Mouse (Mus musculus) CD4-positive, CD25-positive, alpha-beta regulatory T cell, adult 4 months (primary cell): ENCODE measurements around the gene 6430628N08Rik. TPM values are rescaled to one million over a fixed set of nuclear protein-coding genes. Genes with fewer than 3 reads are reported as not detected.

Experiments
- ATAC-seq: one replicate; pipeline ENCODE4 v1.8.0; 2017
- polyA plus RNA-seq, 2 experiments: library from polyadenylated mRNA; unstranded; fragments of 100-300 nt; shearing (Covaris generic); gene quantifications; one replicate each; pipeline ENCODE4 v1.2.1; 2017

The 6430628N08Rik gene
- polyA plus RNA-seq, 2 experiments from 2014 or later = not detected

DNA sequence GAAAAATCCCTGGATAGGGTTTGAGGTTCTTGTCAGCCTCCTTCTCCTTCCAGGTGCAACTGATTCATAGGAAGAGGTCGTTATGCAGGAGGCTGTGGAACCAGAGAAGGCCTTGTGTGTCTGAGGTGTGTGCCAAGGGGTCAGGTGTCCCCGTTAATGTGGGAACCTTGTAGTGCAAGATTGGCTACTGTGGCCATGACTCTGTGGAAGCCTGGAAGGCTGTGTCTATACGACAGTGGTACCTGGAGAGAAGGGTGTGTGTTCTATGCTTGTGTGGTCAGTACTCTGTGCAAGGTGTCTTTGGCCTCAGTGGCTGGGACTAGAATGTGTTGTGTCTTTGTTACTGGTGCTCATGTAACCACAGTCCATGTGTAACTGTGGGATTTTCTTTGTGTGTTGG lies 50.2 kb downstream of the 6430628N08Rik start:
- no peak for ATAC-seq

DNA sequence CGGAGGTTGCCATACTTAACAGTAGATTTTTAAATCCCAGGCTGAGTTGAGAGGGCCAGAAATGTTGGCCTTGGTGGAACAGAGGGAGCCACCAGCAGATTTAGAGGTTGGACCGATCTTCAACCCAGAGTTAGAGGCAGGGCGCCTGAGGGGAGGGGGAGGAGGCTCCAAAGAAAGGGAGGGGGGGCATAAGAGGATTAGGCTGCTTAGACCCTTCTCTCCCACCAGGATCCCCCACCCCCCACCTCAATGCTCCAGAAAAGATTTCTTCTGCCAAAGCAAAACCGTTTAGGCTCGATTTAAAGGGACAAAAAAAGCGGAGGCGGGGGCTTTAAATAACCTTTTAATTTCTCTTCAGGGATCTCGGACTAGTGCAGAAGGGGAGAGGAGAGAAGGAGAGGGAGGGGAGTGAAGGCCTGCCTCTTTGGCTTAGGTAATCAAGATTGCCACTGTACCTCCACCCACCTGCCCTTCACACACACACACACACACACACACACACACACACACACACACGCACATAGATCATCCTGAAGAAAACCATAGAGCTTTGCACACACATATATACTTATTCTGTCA lies 50.9 kb downstream of the 6430628N08Rik start:
- no peak for ATAC-seq

DNA sequence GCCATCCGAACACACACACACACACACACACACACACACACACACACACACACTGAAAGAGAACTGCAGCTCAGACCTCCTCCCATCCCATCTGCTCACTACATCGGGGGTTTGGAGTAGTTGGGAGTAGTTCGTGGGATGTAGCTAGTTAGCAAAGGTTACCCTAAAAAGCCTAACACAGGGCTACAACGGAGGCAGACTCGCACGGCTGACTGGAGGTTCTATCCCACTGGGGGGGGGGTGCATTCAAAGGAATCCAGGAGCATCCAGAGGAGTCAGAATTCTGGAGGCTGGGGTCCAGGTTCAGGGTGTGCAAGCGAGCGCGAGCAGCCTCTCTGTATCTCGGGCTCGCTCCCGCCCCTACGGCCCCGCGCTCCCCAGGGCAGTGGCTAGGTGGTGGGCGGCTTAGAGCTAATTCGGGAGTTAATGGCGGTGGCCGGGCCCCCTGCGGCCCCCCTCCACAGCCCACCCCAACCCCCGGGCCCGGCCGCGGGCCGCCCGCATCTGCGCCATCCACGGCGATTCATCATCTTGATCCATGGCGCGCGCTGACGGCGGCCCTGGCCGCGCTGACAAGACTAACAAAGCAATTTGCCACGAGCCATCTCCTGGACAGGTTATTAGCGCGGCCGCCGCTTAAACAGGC lies 53.3 kb downstream of the 6430628N08Rik start:
- ATAC-seq = no peak

Other genes starting within 250 kb of the 6430628N08Rik start
- not detected for gene Cyp4b1, start 242.9 kb upstream of the 6430628N08Rik start, polyA plus RNA-seq
- 10 to 100 TPM; 42.7 to 43.1 TPM for gene Efcab14, start 152.9 kb upstream of the 6430628N08Rik start, polyA plus RNA-seq
- gene Tex38, start 109.6 kb upstream of the 6430628N08Rik start, polyA plus RNA-seq = 1 to 10 TPM in 1 of 2 experiments, under 1 TPM in 1; 0.42 to 2.6 TPM
- gene Atpaf1, start 105.9 kb upstream of the 6430628N08Rik start, polyA plus RNA-seq = 10 to 100 TPM; 16.6 to 19.2 TPM
- 10 to 100 TPM; 13.5 to 15.8 TPM for gene Mob3c, start 62.6 kb upstream of the 6430628N08Rik start, polyA plus RNA-seq
- 10 to 100 TPM; 43.4 to 47.5 TPM for gene Mknk1, start 51.5 kb upstream of the 6430628N08Rik start, polyA plus RNA-seq
- not detected for gene Kncn, start 6.3 kb upstream of the 6430628N08Rik start, polyA plus RNA-seq
- not detected for gene Dmbx1, start 49.3 kb downstream of the 6430628N08Rik start, polyA plus RNA-seq
- 10 to 100 TPM; 48.1 to 85.6 TPM for gene Faah, start 127.3 kb downstream of the 6430628N08Rik start, polyA plus RNA-seq
- 10 to 100 TPM; 24.1 to 32.9 TPM for gene Nsun4, start 163.2 kb downstream of the 6430628N08Rik start, polyA plus RNA-seq
- gene Uqcrh, start 184.4 kb downstream of the 6430628N08Rik start, polyA plus RNA-seq = 100 to 1,000 TPM; 779 to 910 TPM
- gene Lrrc41, start 184.6 kb downstream of the 6430628N08Rik start, polyA plus RNA-seq = 10 to 100 TPM; 15.7 to 21.8 TPM
- gene Rad54l, start 233.0 kb downstream of the 6430628N08Rik start, polyA plus RNA-seq = 1 to 10 TPM; 4.8 to 7.8 TPM
- 1 to 10 TPM; 6.6 to 10.0 TPM for gene Pomgnt1, start 233.2 kb downstream of the 6430628N08Rik start, polyA plus RNA-seq